Comparison of ENCODE assay signal across 11 mouse cellular contexts in genomic region chr9:78614201-78614600, GRCm38 (mm10). TPM values are rescaled to one million over a fixed set of nuclear protein-coding genes. Genes with fewer than 3 reads are reported as not detected.
DNase-seq lines count a peak whose midpoint lies in the region; ATAC-seq and TF ChIP-seq lines count a peak whose summit lies in the region.
"Had no signal": no experiment of that assay in that cellular context is flagged by ENCODE, and none has a peak within 500 bp of the region (broad histone marks: within the 10 kb centered on the region; RNA-seq: fewer than 3 reads in every experiment).

No protein-coding gene starts in this region.

- H3K36me3 ChIP-seq in forebrain, embryonic 13.5 days (ENCODE audit: poor library complexity, severe bottlenecking), result no peaks in the 10 kb centered on the region
- H3K36me3 ChIP-seq in forebrain, embryonic 11.5 days (ENCODE audit: control insufficient read depth, insufficient read depth, low read length), result no peaks in the 10 kb centered on the region
- no peaks in the 10 kb centered on the region for H3K36me3 ChIP-seq in lung, embryonic 14.5 days (ENCODE audit: insufficient read depth)
- no peaks in the 10 kb centered on the region for H3K36me3 ChIP-seq in embryonic facial prominence, embryonic 15.5 days
- no peaks in the 10 kb centered on the region for H3K36me3 ChIP-seq in midbrain, embryonic 15.5 days (replicated peaks)
- H3K36me3 ChIP-seq: embryonic facial prominence, embryonic 13.5 days had no signal

- no peak overlapping the region for H3K27ac ChIP-seq in forebrain, embryonic 13.5 days
- no peak overlapping the region for H3K27ac ChIP-seq in forebrain, embryonic 11.5 days (ENCODE audit: low read depth, low read length)
- no peak overlapping the region for H3K27ac ChIP-seq in lung, embryonic 14.5 days (ENCODE audit: low read depth)
- H3K27ac ChIP-seq in embryonic facial prominence, embryonic 15.5 days (replicated peaks), result peak overlapping the region; percentile 14; the same call in 1 of the 2 replicates
- H3K27ac ChIP-seq in midbrain, embryonic 15.5 days, result no peak overlapping the region
- H3K27ac ChIP-seq: embryonic facial prominence, embryonic 13.5 days had no signal

- no peak overlapping the region for H3K4me3 ChIP-seq in forebrain, embryonic 13.5 days
- H3K4me3 ChIP-seq in forebrain, embryonic 11.5 days (ENCODE audit: low read depth, low read length), result no peak overlapping the region
- no peak overlapping the region for H3K4me3 ChIP-seq in lung, embryonic 14.5 days (ENCODE audit: low read depth, low read length)
- no peak overlapping the region for H3K4me3 ChIP-seq in embryonic facial prominence, embryonic 15.5 days (replicated peaks)
- H3K4me3 ChIP-seq in midbrain, embryonic 15.5 days, result no peak overlapping the region

- TF ChIP-seq CTCF in lung, embryonic 14.5 days (IDR thresholded peaks at IDR 0.05; ENCODE audit: low read depth), result no peak

- peak; percentile 79 for ATAC-seq in forebrain, embryonic 13.5 days
- no peak for ATAC-seq in forebrain, embryonic 11.5 days (replicated peaks; ENCODE audit: low FRiP score)
- ATAC-seq in lung, embryonic 14.5 days (ENCODE audit: insufficient read depth), result peak; percentile 10; the same call in 1 of the 2 replicates
- 0 out of 2 replicates have a peak, but pooled peaks have one; percentile 43 for ATAC-seq in embryonic facial prominence, embryonic 15.5 days (ENCODE audit: insufficient number of reproducible peaks, low FRiP score, low TSS enrichment, low read depth)
- ATAC-seq in midbrain, embryonic 15.5 days (replicated peaks), result 0 out of 2 replicates have a peak, but pooled peaks have one; percentile 41

- peaks cover 15% of the 10 kb centered on the region for H3K4me1 ChIP-seq in forebrain, embryonic 13.5 days
- peaks cover 5% of the 10 kb centered on the region for H3K4me1 ChIP-seq in forebrain, embryonic 11.5 days (replicated peaks; ENCODE audit: control insufficient read depth, insufficient read depth, low read length)
- H3K4me1 ChIP-seq in lung, embryonic 14.5 days (ENCODE audit: insufficient read depth), result peaks cover 3% of the 10 kb centered on the region; the same call in 1 of the 2 replicates
- peaks cover 23% of the 10 kb centered on the region for H3K4me1 ChIP-seq in embryonic facial prominence, embryonic 15.5 days
- H3K4me1 ChIP-seq in midbrain, embryonic 15.5 days, result peaks cover 5% of the 10 kb centered on the region; the same call in 1 of the 2 replicates

- H3K9ac ChIP-seq in forebrain, embryonic 13.5 days, result no peak overlapping the region
- H3K9ac ChIP-seq in forebrain, embryonic 11.5 days (ENCODE audit: low read length), result no peak overlapping the region
- no peak overlapping the region for H3K9ac ChIP-seq in lung, embryonic 14.5 days
- H3K9ac ChIP-seq in embryonic facial prominence, embryonic 15.5 days, result no peak overlapping the region
- no peak overlapping the region for H3K9ac ChIP-seq in midbrain, embryonic 15.5 days
- H3K9ac ChIP-seq: embryonic facial prominence, embryonic 13.5 days had no signal

- WGBS in forebrain, embryonic 13.5 days, result 45% methylated on average over 6 of the region's 6 CpGs
- 72% methylated on average over 6 of the region's 6 CpGs for WGBS in forebrain, embryonic 11.5 days
- WGBS in lung, embryonic 14.5 days, result 34% methylated on average over 6 of the region's 6 CpGs
- WGBS in embryonic facial prominence, embryonic 15.5 days, result 49% methylated on average over 6 of the region's 6 CpGs
- 44% methylated on average over 6 of the region's 6 CpGs for WGBS in midbrain, embryonic 15.5 days

- no peak overlapping the region for H3K4me2 ChIP-seq in forebrain, embryonic 13.5 days
- no peak overlapping the region for H3K4me2 ChIP-seq in forebrain, embryonic 11.5 days (ENCODE audit: low read depth, low read length, severe bottlenecking)
- no peak overlapping the region for H3K4me2 ChIP-seq in lung, embryonic 14.5 days
- H3K4me2 ChIP-seq in embryonic facial prominence, embryonic 15.5 days (replicated peaks), result no peak overlapping the region
- 0 out of 2 replicates have a peak overlapping the region, but pooled peaks have one; percentile 93 for H3K4me2 ChIP-seq in midbrain, embryonic 15.5 days

- no peaks in the 10 kb centered on the region for H3K9me3 ChIP-seq in forebrain, embryonic 13.5 days (replicated peaks)
- no peaks in the 10 kb centered on the region for H3K9me3 ChIP-seq in forebrain, embryonic 11.5 days (ENCODE audit: control insufficient read depth, low read length)
- H3K9me3 ChIP-seq in lung, embryonic 14.5 days (ENCODE audit: low read depth, low read length), result no peaks in the 10 kb centered on the region
- H3K9me3 ChIP-seq in embryonic facial prominence, embryonic 15.5 days (replicated peaks), result no peaks in the 10 kb centered on the region
- H3K9me3 ChIP-seq in midbrain, embryonic 15.5 days, result no peaks in the 10 kb centered on the region
- H3K9me3 ChIP-seq: embryonic facial prominence, embryonic 13.5 days had no signal

- H3K27me3 ChIP-seq in forebrain, embryonic 13.5 days, result peaks cover 15% of the 10 kb centered on the region
- peaks cover 8% of the 10 kb centered on the region for H3K27me3 ChIP-seq in forebrain, embryonic 11.5 days (ENCODE audit: control insufficient read depth, insufficient read depth, low read length)
- 0 out of 2 replicates have a peak, but pooled peaks cover 4% of the 10 kb centered on the region for H3K27me3 ChIP-seq in lung, embryonic 14.5 days (ENCODE audit: insufficient read depth, low read length)
- no peaks in the 10 kb centered on the region for H3K27me3 ChIP-seq in embryonic facial prominence, embryonic 15.5 days
- H3K27me3 ChIP-seq in midbrain, embryonic 15.5 days (replicated peaks), result no peaks in the 10 kb centered on the region
- H3K27me3 ChIP-seq: embryonic facial prominence, embryonic 13.5 days had no signal

- DNase-seq in forebrain, embryonic 11.5 days (ENCODE audit: low spot score), result no peak
- peak; percentile 45 for DNase-seq in lung, embryonic 14.5 days
- DNase-seq in lung, adult 18-20 months, result no peak
- no peak for DNase-seq in spleen, postnatal 10 days (ENCODE audit: low spot score in 2 of 2)
- DNase-seq in layer of hippocampus, adult 9-11 months, result no peak
- DNase-seq: kidney, adult 2 months; thymus, adult 2 months had no signal

RNA-seq across cellular contexts. Expression of gene Cd109, which starts 1.1 kb away (rescaled TPM):
- polyA plus RNA-seq in forebrain, embryonic 13.5 days (2015; fragmentation: Nextera tagmentation; extraction: Ambion mirVana), result 1.6 and 2.1 TPM in 2 replicates
- 4.6 and 5.4 TPM in 2 replicates for polyA plus RNA-seq in forebrain, embryonic 11.5 days (2014; fragmentation: Nextera tagmentation; extraction: Ambion mirVana)
- 14.2 and 14.4 TPM in 2 replicates for polyA plus RNA-seq in lung, embryonic 14.5 days (2014; fragmentation: Nextera tagmentation; extraction: Ambion mirVana)
- 21.2 and 21.7 TPM in 2 replicates for polyA plus RNA-seq in embryonic facial prominence, embryonic 15.5 days (2015; fragmentation: Nextera tagmentation; extraction: Ambion mirVana)
- 0.92 and 1.1 TPM in 2 replicates for polyA plus RNA-seq in midbrain, embryonic 15.5 days (2015; fragmentation: Nextera tagmentation; extraction: Ambion mirVana)

RNA-seq across cellular contexts. Expression of gene Slc17a5, which starts 26.4 kb away (rescaled TPM):
- 15.3 and 15.8 TPM in 2 replicates for polyA plus RNA-seq in forebrain, embryonic 13.5 days (2015; fragmentation: Nextera tagmentation; extraction: Ambion mirVana)
- 10.1 and 12.7 TPM in 2 replicates for polyA plus RNA-seq in forebrain, embryonic 11.5 days (2014; fragmentation: Nextera tagmentation; extraction: Ambion mirVana)
- 12.2 and 12.7 TPM in 2 replicates for polyA plus RNA-seq in lung, embryonic 14.5 days (2014; fragmentation: Nextera tagmentation; extraction: Ambion mirVana)
- 17.6 and 19.7 TPM in 2 replicates for polyA plus RNA-seq in embryonic facial prominence, embryonic 15.5 days (2015; fragmentation: Nextera tagmentation; extraction: Ambion mirVana)
- polyA plus RNA-seq in midbrain, embryonic 15.5 days (2015; fragmentation: Nextera tagmentation; extraction: Ambion mirVana), result 17.8 and 18.6 TPM in 2 replicates
